Mouse (Mus musculus) kidney, adult 2 months (tissue): ENCODE data around the gene Fam161a.

Source experiments
- CTCF ChIP-seq: fragments of 200-500 bp; conservative IDR thresholded peaks from 2 replicates; pipeline ENCODE4 v1.5.1; 2011; ENCODE audit warnings: low read depth, mild to moderate bottlenecking, control low read depth, low read length, moderate library complexity, mixed read lengths; ENCODE audit not compliant: insufficient read depth, insufficient read length
- POLR2A ChIP-seq: fragments of 200-500 bp; IDR thresholded peaks from one replicate; pipeline ENCODE4 v1.6.1; 2011; ENCODE audit warnings: low read depth, low read length, control low read depth

DNA sequence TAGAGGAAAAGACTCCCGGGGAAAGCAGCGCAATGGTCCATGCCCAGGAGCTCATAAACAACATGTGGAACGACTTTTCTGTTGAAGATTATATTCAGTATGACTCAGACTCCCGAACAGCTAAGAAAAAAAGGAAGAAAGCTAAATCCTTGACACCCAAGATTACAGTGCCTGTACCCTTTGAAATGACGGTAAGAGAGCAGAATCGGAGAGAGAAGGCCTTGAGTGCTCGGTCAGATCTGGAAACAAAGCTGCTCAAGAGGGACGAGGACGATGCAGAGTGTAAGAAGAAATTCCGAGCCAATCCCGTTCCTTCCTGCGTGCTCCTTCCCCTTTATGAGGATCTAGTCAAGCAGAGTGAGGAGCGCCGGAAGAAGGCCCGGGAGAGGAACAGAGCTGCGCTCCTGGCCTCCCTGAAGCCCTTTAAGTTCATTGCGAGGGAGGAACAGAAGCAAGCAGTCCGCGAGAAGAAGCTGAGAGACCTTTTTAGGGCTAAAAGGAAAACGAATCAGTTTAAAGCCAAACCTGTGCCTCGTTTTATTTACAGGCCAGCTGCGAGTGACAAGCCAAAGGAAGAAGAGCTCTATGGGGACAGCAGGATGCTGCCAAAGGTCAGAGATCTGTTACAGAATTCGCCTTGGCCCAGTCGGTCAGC is 12.9 kb downstream of the Fam161a start:
- TF ChIP-seq POLR2A (no peak), CTCF (no peak)
